In genomic region chr11:104334115-104334514, GRCm38 (mm10) we compare ENCODE assay signal across 20 mouse cellular contexts.
DNase-seq lines count a peak whose midpoint lies in the region; ATAC-seq lines count a peak whose summit lies in the region.
"Had no signal": no experiment of that assay in that cellular context is flagged by ENCODE, and none has a peak within 500 bp of the region (broad histone marks: within the 10 kb centered on the region; RNA-seq: fewer than 3 reads in every experiment).

No protein-coding gene starts in this region.

- 84% methylated on average over 5 of the region's 5 CpGs for WGBS in forebrain, embryonic 13.5 days
- WGBS in forebrain, embryonic 12.5 days, result 83% methylated on average over 5 of the region's 5 CpGs
- WGBS in heart, embryonic 12.5 days, result 26% methylated on average over 5 of the region's 5 CpGs
- 76% methylated on average over 5 of the region's 5 CpGs for WGBS in hindbrain, embryonic 15.5 days
- 74% methylated on average over 5 of the region's 5 CpGs for WGBS in hindbrain, embryonic 16.5 days
- WGBS in midbrain, embryonic 16.5 days, result 82% methylated on average over 5 of the region's 5 CpGs
- WGBS in midbrain, embryonic 13.5 days, result 82% methylated on average over 5 of the region's 5 CpGs

- 0 out of 2 replicates have a peak, but pooled peaks have one; percentile 6 for ATAC-seq in forebrain, embryonic 13.5 days
- no peak; the same call in 1 of the 2 replicates for ATAC-seq in forebrain, embryonic 12.5 days (ENCODE audit: low FRiP score)
- peak; percentile 35; the same call in 1 of the 2 replicates for ATAC-seq in heart, embryonic 12.5 days (ENCODE audit: insufficient number of reproducible peaks, low FRiP score)
- 0 out of 2 replicates have a peak, but pooled peaks have one; percentile 2 for ATAC-seq in hindbrain, embryonic 15.5 days (ENCODE audit: low FRiP score, low read depth)
- no peak for ATAC-seq in hindbrain, embryonic 16.5 days
- no peak for ATAC-seq in midbrain, embryonic 16.5 days
- ATAC-seq in midbrain, embryonic 13.5 days, result no peak
- ATAC-seq: CD4-positive, CD25-positive, alpha-beta regulatory T cell, adult 4 months; forebrain, embryonic 15.5 days; intestine, embryonic 16.5 days had no signal

- H3K9ac ChIP-seq in forebrain, embryonic 13.5 days, result no peak overlapping the region
- no peak overlapping the region for H3K9ac ChIP-seq in forebrain, embryonic 12.5 days
- H3K9ac ChIP-seq in heart, embryonic 12.5 days, result no peak overlapping the region
- H3K9ac ChIP-seq in hindbrain, embryonic 15.5 days, result no peak overlapping the region
- no peak overlapping the region for H3K9ac ChIP-seq in hindbrain, embryonic 16.5 days (ENCODE audit: low read depth, low read length)
- H3K9ac ChIP-seq in midbrain, embryonic 16.5 days (ENCODE audit: low read depth, low read length), result no peak overlapping the region
- no peak overlapping the region for H3K9ac ChIP-seq in midbrain, embryonic 13.5 days (replicated peaks)
- H3K9ac ChIP-seq: forebrain, embryonic 15.5 days had no signal

- peaks cover 83% of the 10 kb centered on the region for H3K36me3 ChIP-seq in forebrain, embryonic 13.5 days (ENCODE audit: poor library complexity, severe bottlenecking)
- peaks cover 80% of the 10 kb centered on the region for H3K36me3 ChIP-seq in forebrain, embryonic 12.5 days (replicated peaks)
- peaks cover 72% of the 10 kb centered on the region for H3K36me3 ChIP-seq in heart, embryonic 12.5 days
- peaks cover 54% of the 10 kb centered on the region for H3K36me3 ChIP-seq in hindbrain, embryonic 15.5 days
- H3K36me3 ChIP-seq in hindbrain, embryonic 16.5 days (ENCODE audit: control insufficient read depth, insufficient read depth, low read length), result peaks cover 37% of the 10 kb centered on the region
- peaks cover 33% of the 10 kb centered on the region for H3K36me3 ChIP-seq in midbrain, embryonic 16.5 days (ENCODE audit: control insufficient read depth, insufficient read depth, low read length)
- peaks cover 82% of the 10 kb centered on the region for H3K36me3 ChIP-seq in midbrain, embryonic 13.5 days

- intact Hi-C loops in heart, postnatal 14 days (cut with DNase I), result no loop called here

- no peak for DNase-seq in heart, postnatal 14 days
- DNase-seq: adrenal gland, adult 8-10 months; adrenal gland, postnatal 36 days; B cell, adult 2 months; cerebellum, adult 2 months; cerebellum, postnatal 10 days; gastrocnemius, postnatal 36 days; heart, adult 2 months had no signal

- H3K4me3 ChIP-seq in forebrain, embryonic 13.5 days, result no peak overlapping the region
- no peak overlapping the region for H3K4me3 ChIP-seq in forebrain, embryonic 12.5 days (replicated peaks)
- no peak overlapping the region for H3K4me3 ChIP-seq in heart, embryonic 12.5 days
- no peak overlapping the region for H3K4me3 ChIP-seq in hindbrain, embryonic 15.5 days
- no peak overlapping the region for H3K4me3 ChIP-seq in hindbrain, embryonic 16.5 days (ENCODE audit: low read length)
- H3K4me3 ChIP-seq in midbrain, embryonic 16.5 days (ENCODE audit: low read depth, low read length), result no peak overlapping the region
- no peak overlapping the region for H3K4me3 ChIP-seq in midbrain, embryonic 13.5 days (replicated peaks)
- H3K4me3 ChIP-seq: embryonic facial prominence, embryonic 10.5 days; forebrain, embryonic 15.5 days; heart, adult 2 months had no signal

- no peak overlapping the region; the same call in 1 of the 2 replicates for H3K27ac ChIP-seq in forebrain, embryonic 13.5 days
- H3K27ac ChIP-seq in forebrain, embryonic 12.5 days, result no peak overlapping the region
- H3K27ac ChIP-seq in heart, embryonic 12.5 days (ENCODE audit: poor library complexity, severe bottlenecking), result peak overlapping the region; percentile 22; the same call in 1 of the 2 replicates
- H3K27ac ChIP-seq in hindbrain, embryonic 15.5 days (replicated peaks), result 0 out of 2 replicates have a peak overlapping the region, but pooled peaks have one; percentile 8
- no peak overlapping the region for H3K27ac ChIP-seq in hindbrain, embryonic 16.5 days (ENCODE audit: low read depth, low read length)
- peak overlapping the region; percentile 34; the same call in 1 of the 2 replicates for H3K27ac ChIP-seq in midbrain, embryonic 16.5 days (ENCODE audit: low read length)
- no peak overlapping the region for H3K27ac ChIP-seq in midbrain, embryonic 13.5 days
- H3K27ac ChIP-seq: embryonic facial prominence, embryonic 10.5 days; heart, adult 2 months had no signal

- H3K4me1 ChIP-seq in forebrain, embryonic 13.5 days, result no peaks in the 10 kb centered on the region
- no peaks in the 10 kb centered on the region for H3K4me1 ChIP-seq in forebrain, embryonic 12.5 days
- peaks cover 7% of the 10 kb centered on the region for H3K4me1 ChIP-seq in heart, embryonic 12.5 days (replicated peaks)
- no peaks in the 10 kb centered on the region for H3K4me1 ChIP-seq in hindbrain, embryonic 15.5 days (replicated peaks)
- H3K4me1 ChIP-seq in hindbrain, embryonic 16.5 days (ENCODE audit: control insufficient read depth, insufficient read depth, low read depth, low read length), result no peaks in the 10 kb centered on the region
- no peaks in the 10 kb centered on the region for H3K4me1 ChIP-seq in midbrain, embryonic 16.5 days (ENCODE audit: control insufficient read depth, insufficient read depth, low read length)
- no peaks in the 10 kb centered on the region for H3K4me1 ChIP-seq in midbrain, embryonic 13.5 days (replicated peaks)
- H3K4me1 ChIP-seq: embryonic facial prominence, embryonic 10.5 days; forebrain, embryonic 15.5 days had no signal

- no peak overlapping the region for H3K4me2 ChIP-seq in forebrain, embryonic 13.5 days
- no peak overlapping the region for H3K4me2 ChIP-seq in forebrain, embryonic 12.5 days
- H3K4me2 ChIP-seq in heart, embryonic 12.5 days, result no peak overlapping the region
- no peak overlapping the region for H3K4me2 ChIP-seq in hindbrain, embryonic 15.5 days
- H3K4me2 ChIP-seq in hindbrain, embryonic 16.5 days (ENCODE audit: low read length), result no peak overlapping the region
- H3K4me2 ChIP-seq in midbrain, embryonic 16.5 days (ENCODE audit: low read length), result no peak overlapping the region
- H3K4me2 ChIP-seq in midbrain, embryonic 13.5 days (replicated peaks), result no peak overlapping the region
- H3K4me2 ChIP-seq: forebrain, embryonic 15.5 days had no signal

- no peaks in the 10 kb centered on the region for H3K27me3 ChIP-seq in forebrain, embryonic 13.5 days
- H3K27me3 ChIP-seq in forebrain, embryonic 12.5 days, result no peaks in the 10 kb centered on the region
- H3K27me3 ChIP-seq in heart, embryonic 12.5 days (replicated peaks), result no peaks in the 10 kb centered on the region
- H3K27me3 ChIP-seq in hindbrain, embryonic 15.5 days, result no peaks in the 10 kb centered on the region
- H3K27me3 ChIP-seq in hindbrain, embryonic 16.5 days (replicated peaks; ENCODE audit: control insufficient read depth, insufficient read depth, low read length), result no peaks in the 10 kb centered on the region
- no peaks in the 10 kb centered on the region for H3K27me3 ChIP-seq in midbrain, embryonic 16.5 days (ENCODE audit: control insufficient read depth, insufficient read depth, low read depth, low read length)
- no peaks in the 10 kb centered on the region for H3K27me3 ChIP-seq in midbrain, embryonic 13.5 days
- H3K27me3 ChIP-seq: forebrain, embryonic 15.5 days had no signal

- no peaks in the 10 kb centered on the region for H3K9me3 ChIP-seq in forebrain, embryonic 13.5 days (replicated peaks)
- H3K9me3 ChIP-seq in forebrain, embryonic 12.5 days, result no peaks in the 10 kb centered on the region
- no peaks in the 10 kb centered on the region for H3K9me3 ChIP-seq in heart, embryonic 12.5 days (replicated peaks)
- H3K9me3 ChIP-seq in hindbrain, embryonic 15.5 days, result no peaks in the 10 kb centered on the region
- H3K9me3 ChIP-seq in hindbrain, embryonic 16.5 days (ENCODE audit: control insufficient read depth, low read length), result no peaks in the 10 kb centered on the region
- no peaks in the 10 kb centered on the region for H3K9me3 ChIP-seq in midbrain, embryonic 16.5 days (replicated peaks; ENCODE audit: control insufficient read depth, low read length, poor library complexity, severe bottlenecking)
- H3K9me3 ChIP-seq in midbrain, embryonic 13.5 days, result no peaks in the 10 kb centered on the region
- H3K9me3 ChIP-seq: embryonic facial prominence, embryonic 10.5 days; forebrain, embryonic 15.5 days; G1E had no signal

Comparison
In these comparisons a context has a peak if more than half of its experiments do, and no peak if none do; other contexts are left out.
1. ATAC-seq: peak in forebrain, embryonic 13.5 days (single experiment), heart, embryonic 12.5 days (single experiment) and hindbrain, embryonic 15.5 days (single experiment); none in forebrain, embryonic 12.5 days (single experiment), hindbrain, embryonic 16.5 days (single experiment), midbrain, embryonic 16.5 days (single experiment) and midbrain, embryonic 13.5 days (single experiment).
2. H3K27ac ChIP-seq: peak in heart, embryonic 12.5 days (single experiment), hindbrain, embryonic 15.5 days (single experiment) and midbrain, embryonic 16.5 days (single experiment); none in forebrain, embryonic 13.5 days (single experiment), forebrain, embryonic 12.5 days (single experiment), hindbrain, embryonic 16.5 days (single experiment) and midbrain, embryonic 13.5 days (single experiment).